ENCODE assay signal across 8 mouse cellular contexts in genomic region chr5:20701483-20702421, GRCm38 (mm10).
DNase-seq lines count a peak whose midpoint lies in the region; ATAC-seq and TF ChIP-seq lines count a peak whose summit lies in the region.

No protein-coding gene starts in this region.

- TF ChIP-seq POLR2A in MEL (IDR thresholded peaks at IDR 0.05; ENCODE audit: control insufficient read depth in 1 of 2, insufficient read depth in 1 of 2, low read depth in 1 of 2, low read length in 2 of 2, poor library complexity in 1 of 2), result peak; percentile 89 to 95
- TF ChIP-seq POLR2A in olfactory bulb, adult 2 months (IDR thresholded peaks at IDR 0.05; ENCODE audit: insufficient read depth, low read depth, low read length), result no peak

- H3K4me1 ChIP-seq in MEL (ENCODE audit: control insufficient read depth in 1 of 2, insufficient read depth in 2 of 2, low read length in 2 of 2), result peaks cover 5 to 9% of the 10 kb centered on the region in 2 experiments; a peak in 3 of 4 replicates
- peaks cover 6% of the 10 kb centered on the region; the same call in 1 of the 2 replicates for H3K4me1 ChIP-seq in lung, embryonic 15.5 days
- H3K4me1 ChIP-seq in olfactory bulb, adult 2 months (ENCODE audit: control insufficient read depth, insufficient read depth, low read length), result peaks cover 3% of the 10 kb centered on the region; the same call in 1 of the 2 replicates

- peak in 1 of 2 experiments; percentile 3; a peak in 1 of 4 replicates for TF ChIP-seq EP300 in MEL (IDR thresholded peaks at IDR 0.05; ENCODE audit: low read depth in 1 of 2, low read length in 2 of 2)

- TF ChIP-seq RAD21 in MEL (IDR thresholded peaks at IDR 0.05; ENCODE audit: low read depth, low read length), result peak; percentile 98

- peak overlapping the region; percentile 86 for H3K9ac ChIP-seq in MEL (ENCODE audit: control insufficient read depth, low read depth, low read length, poor library complexity, severe bottlenecking)
- peak overlapping the region; percentile 83 for H3K9ac ChIP-seq in lung, embryonic 15.5 days

- no peaks in the 10 kb centered on the region for H3K27me3 ChIP-seq in MEL (ENCODE audit: control insufficient read depth in 1 of 2, insufficient read depth in 2 of 2, low read length in 2 of 2)
- H3K27me3 ChIP-seq in lung, embryonic 15.5 days, result no peaks in the 10 kb centered on the region

- ATAC-seq in hematopoietic stem cell, adult 5-6 weeks (replicated peaks in 1 of 2; ENCODE audit: insufficient read depth in 1 of 2, low FRiP score in 2 of 2, low TSS enrichment in 1 of 2, low read depth in 1 of 2, poor library complexity in 2 of 2, severe bottlenecking in 2 of 2), result peak; percentile 77 to 90
- ATAC-seq in lung, embryonic 15.5 days (ENCODE audit: borderline replicate concordance, extremely low read depth, low FRiP score, low TSS enrichment), result peak; percentile 96

- H3K36me3 ChIP-seq in MEL (ENCODE audit: control insufficient read depth in 1 of 2, insufficient read depth in 2 of 2, low read length in 2 of 2), result peaks cover 0 to 19% of the 10 kb centered on the region in 2 experiments; a peak in 2 of 4 replicates
- no peaks in the 10 kb centered on the region for H3K36me3 ChIP-seq in lung, embryonic 15.5 days

- H3K9me3 ChIP-seq in MEL (replicated peaks; ENCODE audit: insufficient read depth, low read length), result no peaks in the 10 kb centered on the region
- no peaks in the 10 kb centered on the region for H3K9me3 ChIP-seq in lung, embryonic 15.5 days

- TF ChIP-seq CTCF in MEL (IDR thresholded peaks at IDR 0.05 in 2 of 3, conservative IDR thresholded peaks at IDR 0.05 in 1 of 3; ENCODE audit: control insufficient read depth in 1 of 3, insufficient read depth in 1 of 3, low read depth in 2 of 3, low read length in 3 of 3, poor library complexity in 1 of 3, severe bottlenecking in 1 of 3), result peak; percentile 64 to 90 (median 67)
- TF ChIP-seq CTCF in olfactory bulb, adult 2 months (IDR thresholded peaks at IDR 0.05; ENCODE audit: insufficient read depth, low read depth, low read length), result peak; percentile 38; the same call in 1 of the 2 replicates

- DNase-seq in MEL (ENCODE audit: low read depth, low spot score), result peak; percentile 97
- peak; percentile 88 to 92 for DNase-seq in cerebellum, adult 18-20 months
- peak; percentile 87 for DNase-seq in forelimb bud, embryonic 11.5 days (ENCODE audit: low read depth, low spot score)
- DNase-seq in layer of hippocampus, adult 9-10 months (ENCODE audit: low spot score), result peak; percentile 90
- DNase-seq in thymus, adult 18-20 months, result peak; percentile 80

- under 1% methylated on average over 54 of the region's 57 CpGs for WGBS in lung, embryonic 15.5 days
- 1% methylated on average over 57 of the region's 57 CpGs for WGBS in olfactory bulb, adult 2 months

- peak overlapping the region; percentile 92 for H3K4me2 ChIP-seq in lung, embryonic 15.5 days

- H3K79me2 ChIP-seq in MEL (ENCODE audit: control insufficient read depth, insufficient read depth, low read length, poor library complexity), result peaks cover 5% of the 10 kb centered on the region; the same call in 1 of the 2 replicates

- peak overlapping the region; percentile 74 for H3K27ac ChIP-seq in MEL (ENCODE audit: control insufficient read depth, low read depth, low read length)
- peak overlapping the region; percentile 99 for H3K27ac ChIP-seq in lung, embryonic 15.5 days
- H3K27ac ChIP-seq in olfactory bulb, adult 2 months (ENCODE audit: insufficient read depth, low read depth, low read length), result peak overlapping the region; percentile 89

- H3K4me3 ChIP-seq in MEL (ENCODE audit: control insufficient read depth in 1 of 2, insufficient read depth in 1 of 2, low read depth in 2 of 2, low read length in 2 of 2), result peak overlapping the region; percentile 57 to 80
- peak overlapping the region; percentile 81 for H3K4me3 ChIP-seq in lung, embryonic 15.5 days
- peak overlapping the region; percentile 79 for H3K4me3 ChIP-seq in olfactory bulb, adult 2 months (ENCODE audit: insufficient read depth, low read depth, low read length)

TF ChIP-seq in MEL, 35 proteins besides CTCF, POLR2A, EP300 and RAD21:
- TF ChIP-seq JUND (IDR thresholded peaks at IDR 0.05; ENCODE audit: low read depth, low read length) (no peak), ELF1 (IDR thresholded peaks at IDR 0.05; ENCODE audit: low read depth, low read length) (peak; percentile 68), MYB (IDR thresholded peaks at IDR 0.05; ENCODE audit: low read depth, low read length) (no peak), HCFC1 (IDR thresholded peaks at IDR 0.05; ENCODE audit: low read depth, low read length) (peak; percentile 72), E2F4 (IDR thresholded peaks at IDR 0.05; ENCODE audit: borderline replicate concordance, low read depth, low read length) (no peak), SMC3 (IDR thresholded peaks at IDR 0.05; ENCODE audit: low read depth, low read length) (peak; percentile 80), SIN3A (IDR thresholded peaks at IDR 0.05; ENCODE audit: low read length) (peak; percentile 79), BHLHE40 (IDR thresholded peaks at IDR 0.05; ENCODE audit: borderline replicate concordance, low read depth, low read length) (no peak), POLR2AphosphoS2 (IDR thresholded peaks at IDR 0.05; ENCODE audit: low read length) (peak; percentile 47; the same call in 1 of the 2 replicates), CHD2 (IDR thresholded peaks at IDR 0.05; ENCODE audit: low read length) (no peak), TCF12 (IDR thresholded peaks at IDR 0.05; ENCODE audit: low read depth, low read length) (peak; percentile 49; the same call in 1 of the 2 replicates), GABPA (IDR thresholded peaks at IDR 0.05; ENCODE audit: low read depth, low read length) (no peak), USF2 (IDR thresholded peaks at IDR 0.05; ENCODE audit: borderline replicate concordance in 1 of 2, insufficient read depth in 1 of 2, low read depth in 1 of 2, low read length in 2 of 2) (no peak), MAX (IDR thresholded peaks at IDR 0.05; ENCODE audit: low read length) (no peak; the same call in 1 of the 2 replicates), ZKSCAN1 (IDR thresholded peaks at IDR 0.05; ENCODE audit: low read depth, low read length) (no peak), KAT2A (conservative IDR thresholded peaks at IDR 0.05; ENCODE audit: low read depth, low read length) (no peak), MYC (IDR thresholded peaks at IDR 0.05; ENCODE audit: low read depth, low read length) (0 out of 2 replicates have a peak, but pooled peaks have one; percentile 18), TBP (IDR thresholded peaks at IDR 0.05; ENCODE audit: low read depth, low read length) (peak; percentile 52; the same call in 1 of the 2 replicates), GATA1 (IDR thresholded peaks at IDR 0.05; ENCODE audit: low read depth, low read length) (no peak), POLR2AphosphoS5 (IDR thresholded peaks at IDR 0.05; ENCODE audit: borderline replicate concordance, low read depth, low read length) (no peak; the same call in 1 of the 2 replicates), MXI1 (IDR thresholded peaks at IDR 0.05; ENCODE audit: low read depth, low read length) (0 out of 2 replicates have a peak, but pooled peaks have one; percentile 51), USF1 (IDR thresholded peaks at IDR 0.05; ENCODE audit: low read depth, low read length) (no peak), RCOR1 (IDR thresholded peaks at IDR 0.05; ENCODE audit: low read depth, low read length) (peak; percentile 55; the same call in 1 of the 2 replicates), MEF2A (IDR thresholded peaks at IDR 0.05; ENCODE audit: extremely low read depth, insufficient replicate concordance, low read depth, low read length, poor library complexity, severe bottlenecking) (no peak), ETS1 (IDR thresholded peaks at IDR 0.05; ENCODE audit: low read depth, low read length) (peak; percentile 44; the same call in 1 of the 2 replicates), MAZ (IDR thresholded peaks at IDR 0.05; ENCODE audit: low read depth, low read length) (peak; percentile 79), NRF1 (IDR thresholded peaks at IDR 0.05; ENCODE audit: insufficient read depth, low read depth, low read length, poor library complexity, severe bottlenecking) (peak; percentile 3; the same call in 1 of the 2 replicates), ZC3H11A (IDR thresholded peaks at IDR 0.05; ENCODE audit: low read depth, low read length) (peak; percentile 92), UBTF (IDR thresholded peaks at IDR 0.05; ENCODE audit: borderline replicate concordance, insufficient read depth, low read depth, low read length) (0 out of 2 replicates have a peak, but pooled peaks have one; percentile 96), NELFE (IDR thresholded peaks at IDR 0.05; ENCODE audit: low read depth, low read length) (peak; percentile 87), CHD1 (IDR thresholded peaks at IDR 0.05; ENCODE audit: low read depth, low read length) (no peak), ZMIZ1 (IDR thresholded peaks at IDR 0.05; ENCODE audit: low read depth, low read length) (peak; percentile 27; the same call in 1 of the 2 replicates), ZNF384 (IDR thresholded peaks at IDR 0.05; ENCODE audit: low read depth, low read length) (peak; percentile 52; the same call in 1 of the 2 replicates), TAL1 (IDR thresholded peaks at IDR 0.05; ENCODE audit: low read length) (no peak), MAFK (IDR thresholded peaks at IDR 0.05; ENCODE audit: borderline replicate concordance, low read depth, low read length) (no peak)
TF ChIP-seq in MEL: peak in this region for 18.

Comparison
In these comparisons a context has a peak if more than half of its experiments do, and no peak if none do; other contexts are left out.
1. Peak in every context shown above with its lines: DNase-seq, ATAC-seq, H3K4me3 ChIP-seq and H3K27ac ChIP-seq.